Comparison of ENCODE assay signal across 11 mouse cellular contexts in genomic region chr16:12197611-12198010, GRCm38 (mm10).
DNase-seq lines count a peak whose midpoint lies in the region; TF ChIP-seq lines count a peak whose summit lies in the region.
"Had no signal": no experiment of that assay in that cellular context is flagged by ENCODE, and none has a peak within 500 bp of the region (broad histone marks: within the 10 kb centered on the region; RNA-seq: fewer than 3 reads in every experiment).

No protein-coding gene starts in this region.

- WGBS in lung, adult 2 months, result 49% methylated on average over 5 of the region's 5 CpGs

- TF ChIP-seq POLR2A in lung, adult 2 months (IDR thresholded peaks at IDR 0.05; ENCODE audit: borderline replicate concordance, extremely low read depth, low read depth, low read length), result no peak

- TF ChIP-seq CTCF in lung, adult 2 months (IDR thresholded peaks at IDR 0.05; ENCODE audit: insufficient read depth, low read length), result no peak

- H3K4me1 ChIP-seq in lung, adult 2 months (ENCODE audit: control insufficient read depth, insufficient read depth, low read length), result no peaks in the 10 kb centered on the region
- H3K4me1 ChIP-seq: heart, embryonic 13.5 days; hindbrain, embryonic 15.5 days had no signal

- peak; percentile 2 for DNase-seq in cerebellum, adult 9-11 months
- no peak for DNase-seq in cerebellum, postnatal 4 days (ENCODE audit: low spot score in 2 of 2)
- DNase-seq in lung, adult 2 months, result peak; percentile 2
- no peak for DNase-seq in lung, postnatal 14 days
- DNase-seq in kidney, postnatal 14 days, result peak; percentile 12
- DNase-seq in right cerebral cortex, postnatal 25 days, result peak; percentile 46
- DNase-seq in neural tube, embryonic 10.5 days (ENCODE audit: extremely low spot score, low spot score), result no peak
- DNase-seq in spleen, postnatal 36 days (ENCODE audit: low spot score in 2 of 2), result no peak
- DNase-seq: cerebellum, postnatal 25 days had no signal

- no peak overlapping the region for H3K4me3 ChIP-seq in lung, adult 2 months (replicated peaks; ENCODE audit: extremely low read depth, low read depth, low read length)
- H3K4me3 ChIP-seq: heart, embryonic 13.5 days; hindbrain, embryonic 15.5 days had no signal

Comparison
In these comparisons a context has a peak if more than half of its experiments do, and no peak if none do; other contexts are left out.
1. DNase-seq: peak in cerebellum, adult 9-11 months (single experiment), lung, adult 2 months (single experiment), kidney, postnatal 14 days (single experiment) and right cerebral cortex, postnatal 25 days (single experiment); none in cerebellum, postnatal 4 days (0 of 2), lung, postnatal 14 days (single experiment), neural tube, embryonic 10.5 days (single experiment) and spleen, postnatal 36 days (0 of 2).